Mouse (Mus musculus): ENCODE measurements around the gene Tmem50a.

Tmem50a gene

GRCm38 (mm10) chr4:134879410-134879981 is 35.3 kb downstream of the Tmem50a start:
- no peak for DNase-seq (ENCODE audit: low read depth, low spot score)

DNA sequence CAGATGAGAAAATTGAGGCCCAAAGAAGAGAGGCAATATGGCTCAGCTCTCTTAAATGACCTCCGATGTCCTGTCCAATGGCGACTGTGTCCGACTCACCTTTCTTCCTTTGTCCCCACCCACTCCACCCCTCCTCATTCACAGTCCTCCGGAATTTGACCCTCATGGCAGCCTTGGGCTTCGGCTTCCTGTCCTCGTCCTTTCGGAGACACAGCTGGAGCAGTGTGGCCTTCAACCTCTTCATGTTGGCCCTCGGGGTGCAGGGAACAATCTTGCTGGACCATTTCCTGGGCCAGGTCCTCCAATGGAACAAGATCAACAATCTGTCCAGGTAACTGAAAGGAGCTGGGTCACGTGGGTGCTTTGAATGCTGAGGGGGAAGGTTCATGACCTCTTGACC is 38.7 kb downstream of the Tmem50a start:
- no peak for DNase-seq (ENCODE audit: low read depth, low spot score)

DNA sequence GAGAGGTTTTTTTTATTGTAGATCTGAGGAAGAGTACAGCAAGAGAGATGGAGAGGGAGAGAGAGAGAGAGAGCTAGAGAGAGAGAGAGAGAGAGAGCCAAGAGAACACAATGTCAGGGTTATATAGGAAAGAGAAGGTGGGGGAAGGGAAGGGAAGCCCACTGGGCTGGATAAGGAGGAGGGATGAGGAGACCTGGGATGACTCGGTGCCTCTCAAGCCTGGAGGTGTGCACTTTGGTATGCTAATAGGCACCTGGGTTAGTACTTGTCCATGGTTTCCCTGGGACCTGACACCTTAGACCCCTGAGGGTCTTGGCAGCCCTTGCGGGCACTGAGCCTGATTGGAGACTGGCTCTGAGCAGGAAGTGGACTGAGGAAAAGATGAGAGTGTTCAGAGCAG is 42.9 kb downstream of the Tmem50a start:
- no peak for DNase-seq (ENCODE audit: low read depth, low spot score)

DNA sequence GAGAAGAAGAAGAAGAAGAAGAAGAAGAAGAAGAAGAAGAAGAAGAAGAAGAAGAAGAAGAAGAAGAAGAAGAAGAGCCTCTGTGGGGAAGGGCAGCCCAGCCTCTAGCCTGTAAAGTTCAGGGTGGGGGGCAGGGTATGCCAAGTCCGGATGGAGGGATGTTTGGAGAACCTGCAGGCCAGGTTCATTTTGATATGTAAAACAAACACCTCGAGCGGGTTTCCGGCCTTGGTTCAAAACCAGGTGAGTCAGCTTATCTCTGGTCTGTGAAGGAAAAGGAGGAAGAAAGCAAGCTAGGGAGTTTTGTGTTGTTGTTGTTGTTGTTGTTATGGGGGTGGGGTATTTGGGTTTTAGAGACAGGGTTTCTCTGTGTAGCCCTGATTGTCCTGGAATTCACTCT is 43.3 kb downstream of the Tmem50a start:
- no peak for DNase-seq (ENCODE audit: low read depth, low spot score)

DNA sequence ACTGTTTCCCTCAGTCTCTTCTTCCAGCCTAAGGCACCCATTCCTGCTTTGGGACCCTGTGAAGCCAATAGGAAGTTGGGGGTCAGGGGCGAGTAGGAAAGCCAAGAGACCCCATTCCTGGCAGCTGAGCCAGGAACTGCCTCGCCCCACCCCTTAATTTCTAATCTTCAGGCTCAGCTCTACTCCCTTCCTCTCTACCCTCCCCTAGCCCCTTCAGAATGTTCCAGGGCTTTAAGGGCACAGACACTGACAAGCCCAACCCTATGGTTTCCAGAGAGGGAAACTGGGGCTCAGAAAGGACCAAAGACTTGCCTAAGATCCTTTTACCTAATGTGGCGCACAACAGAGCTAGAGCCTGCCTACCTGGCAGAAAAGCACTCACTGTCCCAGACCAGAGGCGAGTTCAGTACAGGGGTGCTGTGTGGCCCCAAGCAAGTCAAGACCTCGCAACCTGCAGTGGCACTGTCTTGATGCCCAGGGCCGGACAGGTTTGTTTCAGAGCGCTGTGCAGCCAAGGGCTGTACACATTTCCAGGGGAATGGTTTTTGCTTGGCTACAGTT is 44.9 kb downstream of the Tmem50a start:
- DNase-seq (ENCODE audit: low read depth, low spot score) = no peak

- peak; percentile 92 for DNase-seq (ENCODE audit: low read depth, low spot score)
These were observed 45.6 kb downstream of the Tmem50a start for GRCm38 (mm10) chr4:134869068-134869730.

DNA sequence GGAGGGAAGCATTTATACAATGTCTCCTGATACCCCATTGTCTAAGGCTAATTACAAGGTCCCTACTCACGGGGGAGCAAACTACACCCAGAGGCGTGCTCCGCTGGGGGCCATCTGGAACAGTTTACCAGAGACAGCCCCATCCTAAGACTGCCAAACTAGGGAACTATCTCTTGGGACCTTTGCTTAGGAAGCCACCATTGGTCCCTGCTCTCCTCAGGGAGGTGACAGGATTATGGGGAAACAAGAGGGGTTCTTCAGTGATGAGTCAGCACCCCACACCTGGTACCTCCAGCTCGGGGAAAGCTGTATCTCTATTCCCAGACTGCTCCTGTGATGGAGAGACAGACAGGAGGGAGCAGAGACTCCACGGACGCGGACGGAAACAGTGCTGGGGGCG is 46.3 kb downstream of the Tmem50a start:
- peak; percentile 48 for DNase-seq (ENCODE audit: low read depth, low spot score)

- no peak for DNase-seq (ENCODE audit: low read depth, low spot score)
These were observed 46.8 kb downstream of the Tmem50a start for GRCm38 (mm10) chr4:134868065-134868464.

DNA sequence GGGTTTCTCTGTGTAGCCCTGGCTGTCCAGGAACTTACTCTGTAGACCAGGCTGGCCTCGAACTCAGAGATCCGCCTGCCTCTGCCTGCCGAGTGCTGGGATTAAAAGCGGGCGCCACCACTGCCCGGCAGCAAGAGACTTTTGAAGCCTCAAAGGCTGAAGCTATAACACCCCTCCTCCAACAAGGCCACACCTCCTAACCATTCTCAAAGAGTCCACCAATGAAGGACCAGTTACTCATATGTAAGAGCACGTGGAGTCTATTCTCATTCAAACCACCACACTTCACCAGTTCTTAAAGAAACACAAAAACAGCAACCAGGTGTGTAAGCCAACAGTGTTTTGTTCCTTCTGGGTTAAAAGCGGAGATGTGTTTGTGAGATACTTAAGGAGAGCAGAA is 47.2 kb downstream of the Tmem50a start:
- peak; percentile 54 for DNase-seq (ENCODE audit: low read depth, low spot score)

DNA sequence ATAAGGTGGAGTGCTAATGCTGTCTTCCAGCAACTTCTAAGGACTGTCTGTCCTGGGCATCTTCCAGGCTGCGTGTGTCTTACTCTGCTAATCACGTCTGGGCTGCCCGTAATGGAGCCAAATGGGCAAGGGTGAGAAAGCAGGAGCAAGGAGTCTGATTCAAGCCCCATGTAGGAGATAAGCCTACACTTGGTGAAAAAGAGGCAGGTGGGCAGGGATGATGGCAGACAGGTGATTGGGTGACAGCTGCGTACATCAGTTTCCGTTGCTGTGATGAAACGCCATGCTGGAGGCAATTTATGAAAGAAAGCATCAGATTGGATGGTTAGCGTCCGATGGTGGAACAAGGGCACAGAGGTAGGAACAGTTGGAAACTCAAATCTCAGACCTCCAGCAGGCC is 47.6 kb downstream of the Tmem50a start:
- no peak for DNase-seq (ENCODE audit: low read depth, low spot score)

DNA sequence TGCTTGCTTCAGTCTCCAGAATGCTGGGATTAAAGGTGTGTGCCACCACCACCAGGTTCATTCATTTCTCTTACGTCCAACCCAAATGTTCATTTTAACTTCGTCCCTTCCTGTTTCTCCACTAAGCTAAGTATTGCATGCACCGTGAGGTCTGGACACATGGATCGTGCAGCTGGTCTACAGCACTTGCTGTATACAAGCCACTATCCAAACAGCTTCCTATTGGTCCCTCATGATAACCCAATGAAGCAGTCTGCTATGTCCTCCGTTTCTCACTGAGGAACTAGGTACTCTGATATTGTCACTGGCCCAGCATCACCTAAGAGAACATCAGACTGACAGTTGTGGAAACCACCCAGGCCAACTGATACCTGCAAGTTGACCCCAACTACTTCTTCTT is 49.0 kb downstream of the Tmem50a start:
- no peak for DNase-seq (ENCODE audit: low read depth, low spot score)

DNA sequence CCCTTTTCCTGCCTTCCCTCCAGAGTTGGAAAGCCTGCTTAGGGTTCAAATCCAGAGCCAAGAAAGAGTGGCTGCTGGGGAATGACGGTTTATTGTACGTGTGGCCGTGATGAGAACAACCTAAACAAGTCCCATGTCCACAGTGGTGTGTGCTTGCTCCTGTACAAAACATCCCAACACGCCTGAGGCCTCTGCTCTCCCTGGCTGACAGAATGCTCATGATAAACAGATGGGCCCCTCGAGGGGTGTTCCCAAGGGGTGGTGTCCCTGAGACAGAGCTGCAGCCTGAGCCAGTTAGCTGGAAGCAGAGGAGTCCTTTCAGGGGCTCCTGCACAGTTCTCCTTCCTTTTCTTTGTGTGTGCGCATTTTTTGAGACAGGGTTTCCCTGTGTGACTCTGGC is 49.5 kb downstream of the Tmem50a start:
- peak; percentile 80 for DNase-seq (ENCODE audit: low read depth, low spot score)

- peak; percentile 71 for DNase-seq (ENCODE audit: low read depth, low spot score)
These were observed 50.7 kb downstream of the Tmem50a start, which contains the start of gene Rhd for GRCm38 (mm10) chr4:134863937-134864729. Rhd (plus strand) TSS chr4:134864536.

DNA sequence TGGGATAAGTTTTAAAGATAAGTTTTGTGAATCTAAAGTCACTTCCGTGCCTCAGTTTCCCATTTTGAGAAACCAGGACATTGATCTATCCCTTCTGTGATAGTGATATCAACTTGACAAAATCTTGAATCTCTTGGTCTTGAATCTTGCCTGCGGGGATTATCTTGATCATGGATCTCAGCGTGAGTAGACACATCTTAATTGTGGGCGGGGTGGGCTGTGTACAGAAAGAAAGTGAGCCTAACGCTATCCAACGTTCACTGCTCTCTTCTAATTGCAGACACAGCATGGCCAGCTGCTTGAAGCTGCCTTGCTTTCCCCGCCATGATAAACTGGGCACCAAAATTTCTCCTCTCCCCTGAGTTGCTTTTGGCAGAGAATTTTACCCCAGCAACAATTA is 51.8 kb downstream of the Tmem50a start:
- no peak for DNase-seq (ENCODE audit: low read depth, low spot score)

DNA sequence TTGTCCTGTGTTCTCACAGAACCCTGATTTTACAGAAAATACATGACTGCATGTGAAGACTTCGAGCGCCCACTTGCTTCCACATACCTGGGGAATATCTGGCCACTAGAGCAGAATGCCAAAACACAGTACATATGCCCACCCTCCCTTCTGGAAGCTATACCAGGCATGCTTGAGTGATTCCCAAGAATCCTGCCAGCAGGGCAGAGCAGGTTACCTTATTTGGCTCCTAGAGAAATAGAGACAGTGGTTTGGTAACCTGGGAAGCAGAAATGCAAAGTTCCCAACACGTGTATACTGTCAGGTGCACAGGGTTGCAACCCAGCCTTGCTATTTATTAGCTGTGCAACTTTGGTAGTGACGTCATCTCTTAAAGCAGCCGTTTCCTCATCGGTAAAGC is 52.9 kb downstream of the Tmem50a start:
- DNase-seq (ENCODE audit: low read depth, low spot score) = no peak

DNA sequence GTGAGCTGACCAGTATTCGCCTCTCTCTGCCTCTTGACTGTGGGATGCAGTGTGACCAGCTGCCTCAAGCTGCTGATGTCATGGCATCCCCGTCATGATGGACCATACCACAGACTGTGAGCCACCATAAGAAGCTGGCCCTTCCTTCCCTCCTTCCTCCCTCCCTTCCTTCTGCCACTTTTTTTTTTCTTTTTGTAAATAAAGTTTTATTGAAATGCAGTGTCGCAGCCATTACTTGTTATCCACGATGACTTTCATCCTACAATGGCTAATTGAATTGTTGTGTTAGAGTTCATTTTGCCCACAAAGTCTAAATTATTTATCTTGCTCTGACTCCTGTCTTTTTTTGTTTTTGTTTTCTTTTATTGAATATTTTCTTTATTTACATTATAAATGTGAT is 56.3 kb downstream of the Tmem50a start:
- DNase-seq (ENCODE audit: low read depth, low spot score) = no peak

DNA sequence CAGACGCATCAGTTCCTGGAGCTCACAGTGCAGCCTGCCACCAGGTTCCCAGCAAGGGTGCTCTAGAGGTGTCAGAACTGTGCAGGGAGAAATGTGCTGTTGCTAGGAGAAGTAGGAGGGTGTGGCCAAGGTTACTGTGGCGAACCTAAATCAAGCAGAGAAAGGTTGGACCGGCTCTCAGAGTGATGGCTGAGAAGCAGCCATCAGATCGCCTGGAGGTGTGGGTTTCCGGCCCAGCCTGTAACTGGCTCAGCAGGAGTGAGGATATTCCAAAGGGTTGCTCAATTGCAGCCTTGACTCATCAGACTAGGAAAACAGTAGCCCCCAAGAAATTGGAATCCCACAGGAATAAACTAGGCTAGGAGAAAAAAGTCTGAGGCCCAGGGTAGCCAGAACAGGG is 58.3 kb downstream of the Tmem50a start:
- no peak for DNase-seq (ENCODE audit: low read depth, low spot score)

GRCm38 (mm10) chr4:134856056-134856455 is 58.8 kb downstream of the Tmem50a start:
- no peak for DNase-seq (ENCODE audit: low read depth, low spot score)

GRCm38 (mm10) chr4:134855371-134855770 is 59.5 kb downstream of the Tmem50a start:
- no peak for DNase-seq (ENCODE audit: low read depth, low spot score)

DNA sequence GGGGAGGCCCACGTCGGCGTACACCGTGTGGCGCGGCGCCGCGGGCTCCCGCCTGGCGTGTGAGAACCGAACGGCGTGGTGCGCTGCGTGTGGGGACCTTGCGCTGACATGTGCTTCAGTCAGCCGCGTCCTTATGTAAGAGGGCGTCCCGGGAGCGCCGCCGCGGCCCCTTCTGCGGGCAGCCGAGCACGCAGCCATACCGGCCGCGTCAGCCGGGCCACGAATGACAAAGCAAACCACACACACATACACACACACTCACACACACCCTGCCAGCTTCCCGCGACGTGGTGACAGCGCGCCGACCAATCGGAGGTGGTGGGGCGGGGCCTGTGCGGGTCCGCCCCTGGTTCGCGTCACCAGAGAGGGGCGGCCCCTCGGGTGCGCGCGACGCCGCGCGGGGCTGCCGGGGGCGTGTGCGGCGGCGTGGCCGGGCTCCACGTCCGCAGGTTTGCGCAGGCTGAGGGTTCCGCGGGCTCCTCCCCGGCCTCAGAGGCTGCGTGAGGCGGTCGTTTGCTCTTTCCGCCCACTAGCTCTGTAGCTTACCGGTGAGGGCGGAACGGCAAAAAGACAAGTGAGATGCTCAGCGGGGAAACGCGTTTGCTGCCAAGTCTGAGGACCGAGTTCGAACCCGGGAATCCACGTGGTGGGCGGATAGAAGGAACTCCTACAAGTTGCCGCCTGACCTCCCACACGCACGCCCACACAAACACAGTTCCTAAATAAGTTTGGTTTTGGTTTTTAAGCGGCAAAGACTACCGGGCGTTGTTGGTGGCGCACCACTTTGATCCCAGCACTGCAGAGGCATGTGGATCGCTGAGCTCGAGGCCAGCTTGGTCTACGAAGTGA is 61.0 kb downstream of the Tmem50a start:
- DNase-seq (ENCODE audit: low read depth, low spot score) = peak; percentile 86

- DNase-seq (ENCODE audit: low read depth, low spot score) = peak; percentile 98
These were observed 61.6 kb downstream of the Tmem50a start, which contains the start of gene Maco1 for GRCm38 (mm10) chr4:134853259-134853636. Maco1 (minus strand) TSS chr4:134853345.
